Mouse (Mus musculus) forebrain, postnatal 0 days (tissue): Measurements from ENCODE around the gene Ctla4. TPM values are rescaled to one million over a fixed set of nuclear protein-coding genes. Genes with fewer than 3 reads are reported as not detected.

Experiments used
- ATAC-seq: fragments of 200-750 bp; cut with Nextera tagmentation; 2 replicates; pipeline ENCODE4 v1.8.0; 2017; ENCODE audit warnings: mild to moderate bottlenecking, moderate library complexity
- DNase-seq: peaks from one replicate; pipeline ENCODE4 v3.0.0-alpha.2; 2015
- H3K27ac ChIP-seq: fragments of 300-500 bp; sonication (generic); 2 replicates; pipeline ENCODE4 v1.5.1; 2014; ENCODE audit warnings: low read depth, mild to moderate bottlenecking, antibody characterized with exemption, low read length, moderate library complexity, mixed read lengths
- H3K27me3 ChIP-seq: fragments of 300-500 bp; sonication (generic); 2 replicates; pipeline ENCODE4 v1.6.1; 2014; ENCODE audit warnings: mild to moderate bottlenecking, low read length, mixed read lengths; ENCODE audit not compliant: insufficient read depth
- H3K36me3 ChIP-seq: fragments of 300-500 bp; sonication (generic); 2 replicates; pipeline ENCODE4 v1.6.1; 2014; ENCODE audit warnings: mild to moderate bottlenecking, moderate library complexity; ENCODE audit not compliant: insufficient read depth
- H3K4me1 ChIP-seq: fragments of 300-500 bp; sonication (generic); 2 replicates; pipeline ENCODE4 v1.6.1; 2014; ENCODE audit warnings: antibody characterized with exemption; ENCODE audit not compliant: insufficient read depth
- H3K4me2 ChIP-seq: fragments of 300-500 bp; sonication (generic); 2 replicates; pipeline ENCODE4 v1.6.1; 2014; ENCODE audit warnings: low read depth, mild to moderate bottlenecking, moderate library complexity
- H3K4me3 ChIP-seq: fragments of 300-500 bp; sonication (generic); 2 replicates; pipeline ENCODE4 v1.5.1; 2014; ENCODE audit warnings: low read depth, low read length, mixed read lengths
- H3K9ac ChIP-seq: fragments of 300-500 bp; sonication (generic); 2 replicates; pipeline ENCODE4 v1.6.1; 2014; ENCODE audit warnings: mild to moderate bottlenecking
- H3K9me3 ChIP-seq: fragments of 300-500 bp; sonication (generic); 2 replicates; pipeline ENCODE4 v1.6.1; 2016; ENCODE audit warnings: low read length
- CTCF ChIP-seq: sonication (generic); IDR thresholded peaks from 2 replicates; pipeline ENCODE4 v1.5.1; 2016; ENCODE audit warnings: antibody characterized with exemption, control low read depth, low read depth
- WGBS: fragments of 180-500 bp; shearing (Covaris S2); extraction: QIAGEN DNeasy Blood & Tissue Kit; methylation state at CpG from one replicate; pipeline ENCODE4 v1.1.7; 2014; 5-methylcytosine and 5-hydroxymethylcytosine counted together
- polyA plus RNA-seq: library from polyadenylated mRNA; unstranded; fragments of >200 nt; fragmentation: Nextera tagmentation; extraction: Ambion mirVana; gene quantifications from 2 replicates; pipeline ENCODE4 v1.2.1, GENCODE M21; 2015
- total RNA-seq: library from RNA; depleted of rRNA; stranded (reverse); fragments of >200 nt; gene quantifications from 2 replicates; pipeline ENCODE4 v1.2.3, GENCODE M21; 2014

The Ctla4 gene
- total and polyA plus RNA-seq, 2 experiments from 2014 or later: 0.10 TPM; not detected in 1

- H3K27me3 ChIP-seq: no peaks in the 10 kb centered on the region
- ATAC-seq: no peak
- H3K27ac ChIP-seq: no peak overlapping the region
- no peak overlapping the region for H3K4me3 ChIP-seq
- no peaks in the 10 kb centered on the region for H3K9me3 ChIP-seq
- no peaks in the 10 kb centered on the region for H3K36me3 ChIP-seq
- DNase-seq: no peak
- no peak for TF ChIP-seq CTCF
- peaks cover 8% of the 10 kb centered on the region; the same call in 1 of the 2 replicates for H3K4me1 ChIP-seq
- WGBS: 84% methylated on average over 3 of the region's 3 CpGs
- H3K4me2 ChIP-seq: no peak overlapping the region
- no peak overlapping the region for H3K9ac ChIP-seq
Measured at GRCm38 (mm10) chr1:60863701-60864100, 23.1 kb upstream of the Ctla4 start.

DNA sequence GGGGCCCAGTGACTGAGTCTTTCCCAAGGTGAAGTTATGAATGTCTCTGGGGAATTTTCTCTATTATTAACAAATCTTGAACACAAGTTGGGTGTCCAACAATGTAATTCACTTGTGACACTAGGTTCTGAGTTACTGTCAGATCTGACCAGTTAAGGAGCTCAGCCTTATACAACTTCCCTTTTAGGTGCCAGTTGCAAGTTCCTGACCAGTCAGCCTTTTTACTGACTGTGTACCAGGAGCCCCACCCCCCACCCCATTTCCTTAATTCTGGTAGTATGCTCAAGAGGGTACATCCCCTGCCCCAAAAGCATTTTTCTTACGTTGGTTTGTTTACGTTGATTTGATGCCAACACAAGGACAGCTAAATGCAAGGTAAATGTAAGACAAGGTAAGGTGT, 21.6 kb upstream of the Ctla4 start:
- ATAC-seq: no peak
- H3K27ac ChIP-seq: no peak overlapping the region
- H3K4me1 ChIP-seq: peaks cover 8% of the 10 kb centered on the region; the same call in 1 of the 2 replicates
- no peak overlapping the region for H3K4me3 ChIP-seq
- no peak for DNase-seq
- whole genome bisulfite sequencing: 89% methylated on average over 2 of the region's 2 CpGs
- TF ChIP-seq CTCF: no peak
- no peaks in the 10 kb centered on the region for H3K9me3 ChIP-seq
- no peak overlapping the region for H3K9ac ChIP-seq
- H3K27me3 ChIP-seq: no peaks in the 10 kb centered on the region
- no peak overlapping the region for H3K4me2 ChIP-seq
- H3K36me3 ChIP-seq: no peaks in the 10 kb centered on the region

- TF ChIP-seq CTCF: no peak
- DNase-seq (no peak), ATAC-seq (no peak)
- H3K27ac ChIP-seq: no peak overlapping the region
- no peaks in the 10 kb centered on the region for H3K27me3 ChIP-seq
- H3K9me3 ChIP-seq: no peaks in the 10 kb centered on the region
- WGBS: 79% methylated on average over 5 of the region's 5 CpGs
- no peak overlapping the region for H3K9ac ChIP-seq
- H3K36me3 ChIP-seq: no peaks in the 10 kb centered on the region
- no peak overlapping the region for H3K4me3 ChIP-seq
- H3K4me2 ChIP-seq: no peak overlapping the region
- peaks cover 8% of the 10 kb centered on the region; the same call in 1 of the 2 replicates for H3K4me1 ChIP-seq
Measured at GRCm38 (mm10) chr1:60866043-60866442, 20.8 kb upstream of the Ctla4 start.

DNA sequence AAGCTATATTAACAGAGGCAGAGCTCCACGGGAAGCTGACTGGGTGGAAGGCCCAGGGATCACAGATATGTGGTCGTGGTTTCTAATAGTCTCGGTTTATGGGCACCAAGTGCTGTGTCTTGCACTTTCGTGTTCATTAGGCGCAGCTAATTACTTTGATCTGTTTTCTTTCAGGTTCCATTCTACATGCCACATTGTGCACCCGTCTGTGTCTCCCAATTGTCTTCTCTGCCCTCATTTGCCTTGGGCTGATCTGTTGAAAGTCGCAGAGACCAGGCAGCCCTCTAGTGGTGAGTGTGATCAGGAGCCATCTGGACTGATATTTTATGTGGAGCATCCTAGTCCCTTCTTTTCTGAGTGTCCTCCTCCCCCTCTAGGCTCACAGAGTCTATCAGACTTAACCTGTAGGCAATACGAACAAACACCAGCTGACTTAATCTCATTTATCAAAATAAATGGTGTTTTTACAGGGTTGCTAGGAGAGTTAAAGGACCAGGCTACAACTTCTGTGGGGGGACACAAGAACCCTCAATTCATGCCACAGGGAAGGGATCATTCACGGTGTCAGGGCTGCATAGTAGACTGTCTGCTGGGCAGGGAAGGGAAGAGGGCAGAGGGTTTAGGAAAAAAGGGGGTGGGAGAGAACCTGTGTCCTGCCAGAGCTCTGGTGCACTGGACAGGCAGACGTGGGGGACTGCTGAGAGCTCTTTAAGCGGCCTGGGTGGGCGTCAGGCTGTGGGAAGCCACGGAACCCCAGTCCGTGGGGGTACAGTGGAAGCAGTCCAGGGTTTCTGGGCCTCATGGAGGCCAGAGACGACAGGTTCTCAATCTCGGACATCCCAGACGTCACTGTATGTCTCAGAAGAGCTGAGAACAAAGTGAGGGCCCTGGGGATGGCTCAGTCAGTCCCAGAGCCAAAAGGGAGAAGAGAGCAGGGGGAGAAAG, 18.2 kb upstream of the Ctla4 start:
- no peak overlapping the region for H3K4me3 ChIP-seq
- H3K27me3 ChIP-seq: no peaks in the 10 kb centered on the region
- ATAC-seq (peak; percentile 87), DNase-seq (peak; percentile 62)
- no peaks in the 10 kb centered on the region for H3K9me3 ChIP-seq
- peak; percentile 79 for TF ChIP-seq CTCF
- H3K27ac ChIP-seq: no peak overlapping the region
- no peak overlapping the region for H3K4me2 ChIP-seq
- H3K4me1 ChIP-seq: no peaks in the 10 kb centered on the region
- no peak overlapping the region for H3K9ac ChIP-seq
- WGBS: 61% methylated on average over 17 of the region's 17 CpGs
- H3K36me3 ChIP-seq: no peaks in the 10 kb centered on the region

DNA sequence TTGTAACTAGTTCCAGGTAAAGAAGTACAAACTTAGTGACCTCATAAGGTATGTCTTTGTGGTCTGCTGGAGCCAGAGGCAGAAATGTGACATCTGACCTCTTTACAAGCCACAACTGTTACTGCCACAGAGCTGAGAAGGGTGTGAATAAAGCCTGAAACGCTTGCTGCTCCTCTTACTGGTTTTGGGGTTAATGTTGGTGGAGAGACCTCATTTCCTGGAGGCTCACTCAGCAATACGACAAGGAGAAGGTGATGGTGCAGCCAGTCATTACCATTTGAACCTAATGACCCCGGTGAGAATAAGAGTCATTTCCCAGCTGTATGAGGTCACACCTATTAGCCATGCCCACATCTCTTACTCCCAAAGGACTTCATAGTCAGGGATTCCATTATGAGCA, 11.5 kb upstream of the Ctla4 start:
- DNase-seq (no peak), ATAC-seq (no peak)
- no peaks in the 10 kb centered on the region for H3K4me1 ChIP-seq
- H3K27ac ChIP-seq: no peak overlapping the region
- TF ChIP-seq CTCF: no peak
- H3K9ac ChIP-seq: no peak overlapping the region
- 82% methylated on average over 3 of the region's 3 CpGs for WGBS
- no peak overlapping the region for H3K4me2 ChIP-seq
- no peaks in the 10 kb centered on the region for H3K27me3 ChIP-seq
- H3K36me3 ChIP-seq: no peaks in the 10 kb centered on the region
- H3K4me3 ChIP-seq: no peak overlapping the region
- no peaks in the 10 kb centered on the region for H3K9me3 ChIP-seq

GRCm38 (mm10) chr1:60880116-60880867, 6.5 kb upstream of the Ctla4 start:
- Histone ChIP-seq H3K36me3 (no peaks in the 10 kb centered on the region), H3K9me3 (no peaks in the 10 kb centered on the region), H3K4me3 (no peak overlapping the region), H3K27me3 (no peaks in the 10 kb centered on the region), H3K9ac (no peak overlapping the region), H3K4me1 (no peaks in the 10 kb centered on the region), H3K27ac (no peak overlapping the region; the same call in 1 of the 2 replicates), H3K4me2 (no peak overlapping the region)
- WGBS: 59% methylated on average over 10 of the region's 10 CpGs
- DNase-seq: no peak
- no peak for TF ChIP-seq CTCF
- ATAC-seq: no peak

- DNase-seq (no peak), ATAC-seq (no peak)
- WGBS: 75% methylated on average over 2 of the region's 2 CpGs
Measured at GRCm38 (mm10) chr1:60882792-60883191, 4.0 kb upstream of the Ctla4 start.

More at GRCm38 (mm10) chr1:60882792-60883191, 4.0 kb upstream of the Ctla4 start:
- Histone ChIP-seq H3K4me1 (no peaks in the 10 kb centered on the region), H3K9ac (no peak overlapping the region), H3K9me3 (no peaks in the 10 kb centered on the region), H3K4me2 (no peak overlapping the region), H3K27me3 (no peaks in the 10 kb centered on the region), H3K36me3 (no peaks in the 10 kb centered on the region), H3K27ac (no peak overlapping the region), H3K4me3 (no peak overlapping the region)
- no peak for TF ChIP-seq CTCF
